Mouse (Mus musculus) MEL (cell line): ENCODE data around the gene Sdhc. TPM values are rescaled to one million over a fixed set of nuclear protein-coding genes. Genes with fewer than 3 reads are reported as not detected.

Experiments
- DNase-seq: peaks from one replicate; pipeline ENCODE4 v3.0.0; 2011; ENCODE audit warnings: low read depth, low spot score
- H3K27ac ChIP-seq: 2 replicates; pipeline ENCODE4 v1.5.1; 2012; ENCODE audit warnings: low read depth, mild to moderate bottlenecking, control low read depth, low read length, moderate library complexity; ENCODE audit not compliant: control insufficient read depth
- H3K27me3 ChIP-seq, 2 experiments: fragments of 150-350 bp in 1 of 2; sonication (generic) in 1 of 2; 2 replicates each; pipeline ENCODE4 v1.6.1; 2012; ENCODE audit warnings: low read length in 2 of 2, mild to moderate bottlenecking in 2 of 2, improper control_type of control experiment in 1 of 2, moderate library complexity in 1 of 2; ENCODE audit not compliant: insufficient read depth in 2 of 2, control insufficient read depth in 1 of 2
- H3K36me3 ChIP-seq, 2 experiments: 2 replicates each; pipeline ENCODE4 v1.6.1; 2012 to 2014; ENCODE audit warnings: low read length in 2 of 2, improper control_type of control experiment in 1 of 2, inconsistent platforms in 1 of 2, mild to moderate bottlenecking in 1 of 2; ENCODE audit not compliant: insufficient read depth in 2 of 2, control insufficient read depth in 1 of 2
- H3K4me1 ChIP-seq, 2 experiments: fragments of 150-350 bp in 1 of 2; sonication (generic) in 1 of 2; 2 replicates each; pipeline ENCODE4 v1.6.1; 2012; ENCODE audit warnings: low read length in 2 of 2, improper control_type of control experiment in 1 of 2, mild to moderate bottlenecking in 1 of 2; ENCODE audit not compliant: insufficient read depth in 2 of 2, control insufficient read depth in 1 of 2
- H3K4me3 ChIP-seq, 2 experiments: fragments of 150-350 bp in 1 of 2; sonication (generic) in 1 of 2; 2 replicates each; pipeline ENCODE4 v1.5.1; 2012; ENCODE audit warnings: low read depth in 2 of 2, low read length in 2 of 2, mild to moderate bottlenecking in 2 of 2, moderate library complexity in 2 of 2, control low read depth in 1 of 2, improper control_type of control experiment in 1 of 2; ENCODE audit not compliant: control insufficient read depth in 1 of 2, insufficient read depth in 1 of 2
- H3K79me2 ChIP-seq: 2 replicates; pipeline ENCODE4 v1.6.1; 2012; ENCODE audit warnings: mild to moderate bottlenecking, low read length, moderate library complexity; ENCODE audit not compliant: control insufficient read depth, poor library complexity, insufficient read depth
- H3K9ac ChIP-seq: 2 replicates; pipeline ENCODE4 v1.6.1; 2012; ENCODE audit warnings: low read depth, mild to moderate bottlenecking, control low read depth, low read length, moderate library complexity; ENCODE audit not compliant: control insufficient read depth, poor library complexity, severe bottlenecking
- H3K9me3 ChIP-seq: fragments of 150-350 bp; sonication (generic); replicated peaks from 2 replicates; pipeline ENCODE4 v1.6.1; 2012; ENCODE audit warnings: mild to moderate bottlenecking, low read length, improper control_type of control experiment, moderate library complexity; ENCODE audit not compliant: insufficient read depth
- BHLHE40 ChIP-seq: IDR thresholded peaks from 2 replicates; pipeline ENCODE4 v1.6.1; 2012; ENCODE audit warnings: low read depth, mild to moderate bottlenecking, inconsistent platforms, low read length, improper control_type of control experiment, borderline replicate concordance
- CTCF ChIP-seq, 3 experiments: IDR thresholded peaks in 2 of 3; conservative IDR thresholded peaks in 1 of 3; 2 replicates each; pipeline ENCODE4 v1.5.1; 2011 to 2012; ENCODE audit warnings: low read length in 3 of 3, low read depth in 2 of 3, mild to moderate bottlenecking in 2 of 3, improper control_type of control experiment in 1 of 3, inconsistent platforms in 1 of 3, mixed read lengths in 1 of 3, moderate library complexity in 1 of 3; ENCODE audit not compliant: control insufficient read depth in 1 of 3, insufficient read depth in 1 of 3, poor library complexity in 1 of 3, severe bottlenecking in 1 of 3
- ELF1 ChIP-seq: IDR thresholded peaks from 2 replicates; pipeline ENCODE4 v1.6.1; 2014; ENCODE audit warnings: low read depth, mild to moderate bottlenecking, inconsistent platforms, low read length, improper control_type of control experiment, moderate library complexity
- EP300 ChIP-seq, 2 experiments: IDR thresholded peaks; 2 replicates each; pipeline ENCODE4 v1.6.1; 2011; ENCODE audit warnings: improper control_type of control experiment in 2 of 2, low read length in 2 of 2, low read depth in 1 of 2, mild to moderate bottlenecking in 1 of 2
- ETS1 ChIP-seq: IDR thresholded peaks from 2 replicates; pipeline ENCODE4 v1.6.1; 2012; ENCODE audit warnings: low read depth, mild to moderate bottlenecking, inconsistent platforms, low read length, improper control_type of control experiment, moderate library complexity
- GABPA ChIP-seq: IDR thresholded peaks from 2 replicates; pipeline ENCODE4 v1.6.1; 2012; ENCODE audit warnings: low read depth, mild to moderate bottlenecking, inconsistent platforms, low read length, improper control_type of control experiment, moderate library complexity
- GATA1 ChIP-seq: IDR thresholded peaks from 2 replicates; pipeline ENCODE4 v1.6.1; 2011; ENCODE audit warnings: low read depth, low read length, improper control_type of control experiment
- HCFC1 ChIP-seq: IDR thresholded peaks from 2 replicates; pipeline ENCODE4 v1.6.1; 2012; ENCODE audit warnings: low read depth, mild to moderate bottlenecking, inconsistent platforms, low read length, improper control_type of control experiment, moderate library complexity
- MAFK ChIP-seq: IDR thresholded peaks from 2 replicates; pipeline ENCODE4 v1.6.1; 2011; ENCODE audit warnings: low read depth, mild to moderate bottlenecking, low read length, improper control_type of control experiment, borderline replicate concordance
- MAX ChIP-seq: IDR thresholded peaks from 2 replicates; pipeline ENCODE4 v1.6.1; 2011; ENCODE audit warnings: low read length, improper control_type of control experiment
- MAZ ChIP-seq: IDR thresholded peaks from 2 replicates; pipeline ENCODE4 v1.6.1; 2012; ENCODE audit warnings: low read depth, mild to moderate bottlenecking, inconsistent platforms, low read length, improper control_type of control experiment
- MXI1 ChIP-seq: IDR thresholded peaks from 2 replicates; pipeline ENCODE4 v1.6.1; 2011; ENCODE audit warnings: mild to moderate bottlenecking, low read depth, low read length, improper control_type of control experiment
- MYB ChIP-seq: IDR thresholded peaks from 2 replicates; pipeline ENCODE4 v1.6.1; 2011; ENCODE audit warnings: mild to moderate bottlenecking, low read depth, low read length, improper control_type of control experiment
- MYC ChIP-seq: IDR thresholded peaks from 2 replicates; pipeline ENCODE4 v1.6.1; 2011; ENCODE audit warnings: low read depth, mild to moderate bottlenecking, low read length, improper control_type of control experiment, moderate library complexity
- NELFE ChIP-seq: IDR thresholded peaks from 2 replicates; pipeline ENCODE4 v1.6.1; 2011; ENCODE audit warnings: low read depth, low read length, improper control_type of control experiment
- POLR2A ChIP-seq, 2 experiments: IDR thresholded peaks; 2 replicates each; pipeline ENCODE4 v1.6.1; 2011 to 2012; ENCODE audit warnings: low read length in 2 of 2, mild to moderate bottlenecking in 2 of 2, control low read depth in 1 of 2, improper control_type of control experiment in 1 of 2, low read depth in 1 of 2, moderate library complexity in 1 of 2; ENCODE audit not compliant: control insufficient read depth in 1 of 2, insufficient read depth in 1 of 2, poor library complexity in 1 of 2
- POLR2AphosphoS5 ChIP-seq: IDR thresholded peaks from 2 replicates; pipeline ENCODE4 v1.6.1; 2012; ENCODE audit warnings: low read depth, borderline replicate concordance, mild to moderate bottlenecking, inconsistent platforms, low read length, moderate library complexity, mixed read lengths
- RAD21 ChIP-seq: IDR thresholded peaks from 2 replicates; pipeline ENCODE4 v1.6.1; 2011; ENCODE audit warnings: mild to moderate bottlenecking, low read depth, low read length, improper control_type of control experiment
- SIN3A ChIP-seq: IDR thresholded peaks from 2 replicates; pipeline ENCODE4 v1.6.1; 2012; ENCODE audit warnings: low read length, improper control_type of control experiment, inconsistent platforms
- SMC3 ChIP-seq: IDR thresholded peaks from 2 replicates; pipeline ENCODE4 v1.6.1; 2011; ENCODE audit warnings: low read depth, low read length, improper control_type of control experiment
- TBP ChIP-seq: IDR thresholded peaks from 2 replicates; pipeline ENCODE4 v1.8.0; 2011; ENCODE audit warnings: low read depth, low read length, improper control_type of control experiment
- TCF12 ChIP-seq: IDR thresholded peaks from 2 replicates; pipeline ENCODE4 v1.6.1; 2014; ENCODE audit warnings: low read depth, mild to moderate bottlenecking, inconsistent platforms, low read length, improper control_type of control experiment, moderate library complexity
- UBTF ChIP-seq: IDR thresholded peaks from 2 replicates; pipeline ENCODE4 v1.6.1; 2012; ENCODE audit warnings: low read depth, mild to moderate bottlenecking, inconsistent platforms, low read length, improper control_type of control experiment, moderate library complexity, borderline replicate concordance; ENCODE audit not compliant: insufficient read depth
- USF1 ChIP-seq: IDR thresholded peaks from 2 replicates; pipeline ENCODE4 v1.6.1; 2014; ENCODE audit warnings: low read depth, mild to moderate bottlenecking, inconsistent platforms, low read length, improper control_type of control experiment, moderate library complexity
- ZC3H11A ChIP-seq: IDR thresholded peaks from 2 replicates; pipeline ENCODE4 v1.6.1; 2012; ENCODE audit warnings: low read depth, mild to moderate bottlenecking, inconsistent platforms, low read length, improper control_type of control experiment
- ZKSCAN1 ChIP-seq: IDR thresholded peaks from 2 replicates; pipeline ENCODE4 v1.6.1; 2012; ENCODE audit warnings: low read depth, mild to moderate bottlenecking, inconsistent platforms, low read length, improper control_type of control experiment, moderate library complexity
- ZNF384 ChIP-seq: IDR thresholded peaks from 2 replicates; pipeline ENCODE4 v1.6.1; 2012; ENCODE audit warnings: low read depth, mild to moderate bottlenecking, inconsistent platforms, low read length, improper control_type of control experiment
- polyA plus RNA-seq, 2 experiments: library from polyadenylated mRNA; stranded (reverse) in 1 of 2; unstranded in 1 of 2; fragments of >175 nt in 1 of 2; fragments of >200 nt in 1 of 2; gene quantifications; 2 replicates each; pipeline versions ENCODE4 v1.2.1 to v1.2.4; 2012; ENCODE audit warnings: low replicate concordance in 2 of 2, low read depth in 1 of 2; ENCODE audit not compliant: insufficient read length in 2 of 2, insufficient read depth in 1 of 2, missing spikeins in 1 of 2
- total RNA-seq: library from RNA; depleted of rRNA; stranded (reverse); fragments of 300-350 nt; gene quantifications from 2 replicates; pipeline ENCODE4 v1.2.3, GENCODE M21; 2012

Gene Sdhc
- total and polyA plus RNA-seq, 3 experiments, result 79.4 to 224 TPM; not detected in 1

GRCm38 (mm10) chr1:171111781-171112575 lies 38.4 kb downstream of the Sdhc start (continued):
- TF ChIP-seq BHLHE40, result no peak
- TF ChIP-seq POLR2A (IDR thresholded peaks at IDR 0.05; ENCODE audit: control insufficient read depth in 1 of 2, insufficient read depth in 1 of 2, low read depth in 1 of 2, low read length in 2 of 2, poor library complexity in 1 of 2), result no peak
- TF ChIP-seq HCFC1, result no peak
- TF ChIP-seq ZKSCAN1, result no peak

GRCm38 (mm10) chr1:171111020-171111780 lies 39.2 kb downstream of the Sdhc start:
- peak overlapping the region; percentile 73 for H3K27ac ChIP-seq
- peak; percentile 96 for DNase-seq
- H3K4me1 ChIP-seq, result peaks cover 8 to 15% of the 10 kb centered on the region in 2 experiments
- peaks cover 0 to 17% of the 10 kb centered on the region in 2 experiments; a peak in 2 of 4 replicates for H3K36me3 ChIP-seq
- H3K79me2 ChIP-seq, result no peaks in the 10 kb centered on the region; the same call in 1 of the 2 replicates
- H3K9me3 ChIP-seq, result no peaks in the 10 kb centered on the region
- TF ChIP-seq RAD21 (peak; percentile 90), SMC3 (peak; percentile 94), SIN3A (peak; percentile 78), MXI1 (peak; percentile 80), NELFE (no peak), UBTF (no peak), CTCF (IDR thresholded peaks at IDR 0.05 in 2 of 3, conservative IDR thresholded peaks at IDR 0.05 in 1 of 3; ENCODE audit: control insufficient read depth in 1 of 3, insufficient read depth in 1 of 3, low read depth in 2 of 3, low read length in 3 of 3, poor library complexity in 1 of 3, severe bottlenecking in 1 of 3) (peak; percentile 77 to 98 (median 97)), MYC (peak; percentile 79), MAFK (peak; percentile 97), ELF1 (peak; percentile 61), MAX (peak; percentile 65; the same call in 1 of the 2 replicates), ZNF384 (no peak), TCF12 (peak; percentile 36; the same call in 1 of the 2 replicates), GATA1 (peak; percentile 48; the same call in 1 of the 2 replicates), POLR2AphosphoS5 (no peak), EP300 (IDR thresholded peaks at IDR 0.05; ENCODE audit: low read depth in 1 of 2, low read length in 2 of 2) (no peak), POLR2A (IDR thresholded peaks at IDR 0.05; ENCODE audit: control insufficient read depth in 1 of 2, insufficient read depth in 1 of 2, low read depth in 1 of 2, low read length in 2 of 2, poor library complexity in 1 of 2) (peak in 1 of 2 experiments; percentile 35; a peak in 1 of 4 replicates), MAZ (peak; percentile 63), ETS1 (peak; percentile 40; the same call in 1 of the 2 replicates), ZC3H11A (peak; percentile 66), USF1 (0 out of 2 replicates have a peak, but pooled peaks have one; percentile 35), TBP (peak; percentile 99), MYB (no peak), GABPA (no peak)
- TF ChIP-seq, all 39 proteins: peak for 17
- Histone ChIP-seq H3K27me3 (no peaks in the 10 kb centered on the region), H3K9ac (peak overlapping the region; percentile 75), H3K4me3 (peak overlapping the region; percentile 53 to 77)
